Mouse (Mus musculus): ENCODE results near the gene Jade2. TPM values are rescaled to one million over a fixed set of nuclear protein-coding genes. Genes with fewer than 3 reads are reported as not detected.

Jade2 gene
- polyA plus RNA-seq, 1 experiment from 2014 or later: 0.31 TPM

DNA sequence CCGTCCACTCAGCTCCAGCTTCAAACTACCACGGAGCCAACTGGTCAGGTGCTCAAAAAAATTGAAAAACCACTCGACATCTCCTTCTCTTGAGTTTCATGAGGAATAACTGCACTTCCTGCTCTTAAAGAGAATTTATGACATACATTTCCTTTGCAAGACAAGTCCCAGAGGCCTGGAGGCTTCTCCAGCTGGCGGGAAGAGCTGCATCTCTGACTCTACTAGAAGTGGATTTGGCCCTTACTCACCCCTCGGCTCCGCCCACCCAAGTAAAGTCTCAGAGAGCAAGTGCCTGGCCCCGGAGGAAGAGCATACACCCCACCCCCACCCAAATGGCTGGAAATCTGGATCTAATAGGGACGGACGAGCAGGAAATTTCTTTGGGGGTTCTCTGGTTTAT, 16.3 kb downstream of the Jade2 start:
- no peaks in the 10 kb centered on the region for H3K27me3 ChIP-seq
- H3K9ac ChIP-seq (replicated peaks): no peak overlapping the region
- no peaks in the 10 kb centered on the region for H3K4me1 ChIP-seq (replicated peaks)
- no peak overlapping the region for H3K4me2 ChIP-seq (replicated peaks)
- no peaks in the 10 kb centered on the region for H3K9me3 ChIP-seq
- H3K4me3 ChIP-seq (replicated peaks): no peak overlapping the region
- no peaks in the 10 kb centered on the region for H3K36me3 ChIP-seq
- H3K27ac ChIP-seq: no peak overlapping the region
- ATAC-seq: no peak
- WGBS: 75% methylated on average over 9 of the region's 9 CpGs

DNA sequence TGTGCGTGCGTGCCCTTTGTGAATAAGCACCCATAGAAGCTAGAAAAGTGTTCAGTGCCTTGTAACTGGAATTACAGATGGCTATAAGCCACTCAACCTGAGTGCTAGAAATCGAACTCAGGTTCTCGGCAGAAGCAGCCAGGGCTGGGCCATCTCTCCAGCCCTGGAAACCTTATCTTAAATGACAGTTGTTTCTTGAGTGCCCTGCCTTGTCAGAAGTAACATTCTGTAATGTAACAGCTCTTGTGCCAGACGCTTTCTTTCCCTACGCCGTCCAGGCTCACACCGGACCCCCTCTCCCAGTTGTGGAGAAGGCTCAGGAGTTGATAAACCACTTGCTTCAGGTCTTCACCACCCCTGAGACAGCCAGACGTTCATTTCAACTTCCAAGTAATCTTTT, 16.8 kb downstream of the Jade2 start:
- no peak for ATAC-seq
- Histone ChIP-seq H3K4me1 (replicated peaks) (no peaks in the 10 kb centered on the region), H3K9ac (replicated peaks) (no peak overlapping the region), H3K36me3 (no peaks in the 10 kb centered on the region), H3K27ac (no peak overlapping the region), H3K4me2 (replicated peaks) (no peak overlapping the region), H3K27me3 (no peaks in the 10 kb centered on the region), H3K9me3 (no peaks in the 10 kb centered on the region), H3K4me3 (replicated peaks) (no peak overlapping the region)
- 90% methylated on average over 9 of the region's 9 CpGs for WGBS

DNA sequence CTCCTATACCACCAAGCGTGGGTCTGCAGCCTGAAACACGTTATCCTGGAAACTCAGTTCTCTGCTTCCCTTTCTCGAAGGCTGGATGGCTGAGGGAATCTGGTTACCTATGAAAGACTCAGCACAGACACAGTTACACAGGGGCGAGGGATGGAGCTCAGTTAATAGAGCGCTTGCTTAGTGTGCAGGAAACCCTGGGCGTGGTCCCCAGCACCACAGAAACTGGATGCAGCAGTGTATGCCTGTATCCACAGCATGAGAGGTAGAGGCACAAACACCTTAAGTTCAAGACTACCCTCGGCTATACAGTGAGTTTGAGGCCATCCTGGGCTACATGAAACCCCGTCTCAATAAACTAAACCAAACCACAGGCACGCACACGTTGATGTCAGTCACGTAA, 17.5 kb downstream of the Jade2 start:
- Histone ChIP-seq H3K27me3 (no peaks in the 10 kb centered on the region), H3K36me3 (no peaks in the 10 kb centered on the region), H3K4me3 (replicated peaks) (no peak overlapping the region), H3K4me1 (replicated peaks) (no peaks in the 10 kb centered on the region), H3K4me2 (replicated peaks) (no peak overlapping the region), H3K27ac (no peak overlapping the region), H3K9ac (replicated peaks) (no peak overlapping the region), H3K9me3 (no peaks in the 10 kb centered on the region)
- 87% methylated on average over 11 of the region's 11 CpGs for WGBS
- ATAC-seq: no peak

DNA sequence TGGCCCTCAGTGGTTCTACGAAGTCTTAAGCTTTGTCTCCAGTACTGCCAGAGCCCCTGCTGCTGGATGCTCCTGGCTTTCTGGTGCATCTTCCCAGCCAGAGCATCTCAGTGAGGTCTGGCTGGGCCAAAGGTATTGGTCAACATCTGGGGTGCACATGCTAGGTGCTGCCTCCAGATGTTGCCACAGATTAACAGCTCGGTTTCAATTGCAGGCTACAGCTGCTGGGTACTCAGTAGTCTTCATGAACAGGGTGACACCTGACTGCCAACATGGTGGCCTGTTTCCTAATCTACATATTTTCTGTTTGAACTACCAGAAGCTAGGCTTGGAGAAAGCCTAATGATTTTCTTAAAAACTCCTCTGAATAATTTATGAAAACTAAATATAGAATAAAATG, 18.3 kb downstream of the Jade2 start:
- WGBS: 82% methylated on average over 2 of the region's 2 CpGs
- Histone ChIP-seq H3K27ac (no peak overlapping the region), H3K4me1 (replicated peaks) (no peaks in the 10 kb centered on the region), H3K27me3 (no peaks in the 10 kb centered on the region), H3K4me2 (replicated peaks) (no peak overlapping the region), H3K36me3 (no peaks in the 10 kb centered on the region), H3K9me3 (no peaks in the 10 kb centered on the region), H3K9ac (replicated peaks) (no peak overlapping the region), H3K4me3 (replicated peaks) (no peak overlapping the region)
- ATAC-seq: no peak

DNA sequence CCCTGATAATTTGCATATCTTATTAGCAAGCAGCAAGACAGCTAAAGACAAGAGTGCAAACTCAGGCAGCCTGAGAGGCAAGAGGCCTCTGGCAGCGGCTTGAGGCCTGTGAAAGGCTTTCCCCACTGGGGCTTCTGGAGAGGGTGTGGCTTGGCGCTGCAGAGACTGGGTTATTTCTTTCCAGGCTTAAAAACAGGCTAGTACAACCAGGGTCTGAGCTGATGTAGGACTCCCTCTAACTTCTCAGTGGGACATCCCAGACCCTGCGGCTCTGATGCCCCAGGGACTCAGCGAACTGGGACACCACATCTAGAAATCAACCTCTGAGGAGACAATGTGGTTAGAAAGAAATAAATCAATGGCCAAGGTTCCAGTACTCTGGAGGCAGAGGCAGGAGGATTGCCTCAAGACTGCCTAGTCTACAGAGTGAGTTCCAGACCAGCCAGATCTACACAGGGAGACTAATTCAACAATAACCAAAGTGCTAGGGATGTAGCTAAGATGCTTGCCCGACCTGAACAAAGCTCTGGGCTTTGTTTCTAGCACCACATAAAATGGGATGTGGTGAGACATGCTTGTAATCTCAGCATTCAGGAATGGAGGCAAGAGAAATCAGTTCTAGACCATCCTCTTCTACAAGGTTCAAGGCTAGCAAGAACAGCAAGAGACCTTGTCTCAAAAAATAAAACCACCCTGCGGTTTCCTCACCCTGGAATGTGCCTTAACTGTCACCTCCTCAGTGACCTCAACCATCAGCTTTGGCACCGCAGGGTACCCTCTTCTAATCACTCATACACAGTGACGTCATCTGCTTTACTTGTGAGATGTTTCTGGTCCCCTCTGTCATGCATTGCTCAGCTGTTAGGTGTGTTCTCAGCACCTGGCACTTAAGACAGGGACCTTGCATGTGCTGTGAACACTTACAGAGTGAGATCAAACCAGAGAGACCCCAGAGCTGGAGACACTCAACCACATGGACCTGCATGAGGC, 20.0 kb downstream of the Jade2 start:
- no peak overlapping the region for H3K27ac ChIP-seq

DNA sequence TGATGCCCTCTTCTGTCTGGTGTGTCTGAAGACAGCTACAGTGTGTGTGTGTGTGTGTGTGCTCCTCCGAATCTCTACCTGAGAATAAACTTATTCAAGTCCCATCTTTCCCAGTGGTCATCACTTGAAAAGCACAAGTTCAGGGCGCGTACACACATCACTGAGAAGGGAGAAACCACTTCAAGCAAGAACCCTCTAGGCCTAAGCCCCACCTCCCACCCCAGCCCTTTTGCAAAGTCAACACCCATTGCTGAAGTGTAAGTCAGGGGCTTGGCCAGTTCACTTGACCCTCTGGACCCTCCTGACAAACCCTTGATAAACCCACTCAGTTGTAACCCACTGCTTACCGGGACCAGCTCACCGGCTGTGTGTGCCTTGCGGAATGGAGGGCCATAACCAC, 20.9 kb downstream of the Jade2 start:
- 89% methylated on average over 6 of the region's 6 CpGs for WGBS
- peaks cover 5% of the 10 kb centered on the region for H3K4me1 ChIP-seq (replicated peaks)
- H3K9ac ChIP-seq (replicated peaks): no peak overlapping the region
- H3K27me3 ChIP-seq: no peaks in the 10 kb centered on the region
- H3K9me3 ChIP-seq: no peaks in the 10 kb centered on the region
- H3K4me3 ChIP-seq (replicated peaks): no peak overlapping the region
- no peak overlapping the region for H3K4me2 ChIP-seq (replicated peaks)
- no peaks in the 10 kb centered on the region for H3K36me3 ChIP-seq
- ATAC-seq: no peak
- no peak overlapping the region for H3K27ac ChIP-seq

More for the DNA sequence above, 20.0 kb downstream of the Jade2 start:
- WGBS: 71% methylated on average over 8 of the region's 8 CpGs
- Histone ChIP-seq H3K9me3 (no peaks in the 10 kb centered on the region), H3K4me3 (replicated peaks) (no peak overlapping the region), H3K36me3 (no peaks in the 10 kb centered on the region), H3K27me3 (no peaks in the 10 kb centered on the region), H3K9ac (replicated peaks) (no peak overlapping the region), H3K4me1 (replicated peaks) (peaks cover 3% of the 10 kb centered on the region), H3K4me2 (replicated peaks) (no peak overlapping the region)
- no peak for ATAC-seq

DNA sequence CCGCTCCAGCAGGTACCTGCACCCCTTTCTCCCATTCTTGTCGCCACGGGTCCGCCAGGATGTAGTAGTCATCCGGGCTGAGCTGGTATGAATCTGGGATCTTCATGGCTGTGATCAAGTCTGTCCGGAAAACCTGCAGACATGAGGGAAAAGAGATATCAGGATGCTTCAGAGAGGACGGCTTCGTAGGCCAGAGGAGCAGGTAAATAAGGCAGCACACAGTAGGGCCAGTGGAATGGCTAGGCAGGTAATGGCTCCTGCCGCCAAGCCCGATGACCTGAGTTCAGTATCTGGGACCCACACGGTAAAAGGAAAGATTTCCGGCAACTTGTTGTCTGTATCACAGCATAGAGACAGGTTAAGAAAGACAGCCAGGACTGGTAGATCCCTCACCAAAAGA, 21.9 kb downstream of the Jade2 start:
- no peak for ATAC-seq
- Histone ChIP-seq H3K9ac (replicated peaks) (no peak overlapping the region), H3K4me1 (replicated peaks) (peaks cover 5% of the 10 kb centered on the region), H3K9me3 (no peaks in the 10 kb centered on the region), H3K4me2 (replicated peaks) (no peak overlapping the region), H3K4me3 (replicated peaks) (no peak overlapping the region), H3K36me3 (no peaks in the 10 kb centered on the region), H3K27ac (no peak overlapping the region), H3K27me3 (no peaks in the 10 kb centered on the region)
- 95% methylated on average over 12 of the region's 12 CpGs for WGBS

DNA sequence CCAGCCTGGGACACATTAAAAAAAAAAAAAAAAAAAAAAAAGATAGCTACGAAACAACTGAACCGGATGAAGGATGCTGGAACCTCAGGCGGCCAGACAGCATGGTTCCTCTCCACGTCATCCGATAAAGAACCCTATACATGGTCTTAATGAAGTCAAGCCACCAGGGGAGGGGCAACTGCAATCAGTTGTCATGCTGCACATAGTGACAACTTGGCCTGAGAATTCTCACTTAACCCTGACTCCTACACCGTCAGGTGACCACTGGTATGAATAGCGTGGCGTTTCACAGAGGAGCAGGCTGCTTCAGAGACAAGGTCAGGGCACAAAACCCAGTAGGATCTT, 23.4 kb downstream of the Jade2 start:
- no peak for ATAC-seq
- no peaks in the 10 kb centered on the region for H3K27me3 ChIP-seq
- no peak overlapping the region for H3K4me3 ChIP-seq (replicated peaks)
- 91% methylated on average over 8 of the region's 8 CpGs for WGBS
- no peaks in the 10 kb centered on the region for H3K36me3 ChIP-seq
- H3K4me2 ChIP-seq (replicated peaks): no peak overlapping the region
- H3K9ac ChIP-seq (replicated peaks): no peak overlapping the region
- no peaks in the 10 kb centered on the region for H3K9me3 ChIP-seq
- H3K4me1 ChIP-seq (replicated peaks): peaks cover 5% of the 10 kb centered on the region
- H3K27ac ChIP-seq: no peak overlapping the region

DNA sequence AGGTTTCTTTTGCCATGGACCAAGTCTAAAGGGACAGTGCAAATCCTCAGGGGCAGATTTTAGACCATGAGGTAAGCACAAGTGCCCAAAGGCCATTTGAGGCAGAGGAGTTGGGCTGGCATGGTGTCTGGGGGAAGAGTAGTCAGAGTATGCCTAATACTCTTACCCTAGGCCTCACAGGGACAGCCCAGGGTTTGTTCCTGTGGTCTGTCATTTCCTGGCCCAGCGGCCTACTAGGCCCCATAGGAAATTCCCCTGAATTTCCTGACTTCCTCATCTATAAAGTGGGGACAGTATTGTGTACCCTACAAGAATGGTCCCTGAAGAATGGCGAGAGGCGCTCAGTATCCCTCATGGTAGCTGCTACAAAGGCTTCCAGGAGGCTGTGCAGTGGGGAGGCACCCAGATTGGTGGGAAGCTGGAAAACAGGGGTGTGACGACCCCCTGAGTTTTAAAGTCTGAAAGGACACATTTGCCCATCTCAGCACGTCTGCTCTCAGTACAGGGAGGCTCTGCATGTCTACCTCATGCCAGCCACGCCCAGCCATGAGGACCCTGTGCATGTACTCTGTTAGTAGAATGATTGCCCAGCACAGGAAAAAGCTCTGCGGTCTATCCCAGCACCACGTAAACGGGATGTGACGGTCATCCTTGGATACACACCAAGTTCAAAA, 23.9 kb downstream of the Jade2 start:
- 91% methylated on average over 10 of the region's 10 CpGs for WGBS
- Histone ChIP-seq H3K9me3 (no peaks in the 10 kb centered on the region), H3K4me1 (replicated peaks) (peaks cover 5% of the 10 kb centered on the region), H3K4me2 (replicated peaks) (no peak overlapping the region), H3K36me3 (no peaks in the 10 kb centered on the region), H3K27me3 (no peaks in the 10 kb centered on the region), H3K4me3 (replicated peaks) (no peak overlapping the region), H3K9ac (replicated peaks) (no peak overlapping the region), H3K27ac (no peak overlapping the region)
- no peak for ATAC-seq

DNA sequence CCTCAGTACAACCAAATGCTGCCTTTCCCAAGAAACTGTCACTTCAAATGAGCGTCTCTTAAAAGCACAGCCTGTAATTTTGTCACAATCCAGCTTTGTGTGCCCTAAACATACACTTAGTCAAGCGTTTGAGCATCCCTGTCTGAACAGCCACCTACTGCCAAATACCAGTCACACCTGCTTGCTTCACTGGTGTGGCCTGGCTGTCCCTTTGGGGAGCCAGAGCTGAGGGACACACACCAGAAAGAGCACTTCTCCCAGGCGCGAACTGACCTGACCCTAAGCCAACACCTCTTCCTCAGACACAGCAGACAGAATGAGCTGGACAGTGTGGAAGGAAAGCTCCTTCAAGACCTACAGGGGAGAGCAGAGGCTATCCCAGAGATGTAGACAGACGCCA, 24.5 kb downstream of the Jade2 start:
- H3K9me3 ChIP-seq: no peaks in the 10 kb centered on the region
- no peaks in the 10 kb centered on the region for H3K27me3 ChIP-seq
- no peak overlapping the region for H3K27ac ChIP-seq
- WGBS: 74% methylated on average over 5 of the region's 5 CpGs
- no peaks in the 10 kb centered on the region for H3K36me3 ChIP-seq
- no peak for ATAC-seq
- H3K4me1 ChIP-seq (replicated peaks): peaks cover 5% of the 10 kb centered on the region
- H3K4me3 ChIP-seq (replicated peaks): no peak overlapping the region
- no peak overlapping the region for H3K9ac ChIP-seq (replicated peaks)
- H3K4me2 ChIP-seq (replicated peaks): no peak overlapping the region

DNA sequence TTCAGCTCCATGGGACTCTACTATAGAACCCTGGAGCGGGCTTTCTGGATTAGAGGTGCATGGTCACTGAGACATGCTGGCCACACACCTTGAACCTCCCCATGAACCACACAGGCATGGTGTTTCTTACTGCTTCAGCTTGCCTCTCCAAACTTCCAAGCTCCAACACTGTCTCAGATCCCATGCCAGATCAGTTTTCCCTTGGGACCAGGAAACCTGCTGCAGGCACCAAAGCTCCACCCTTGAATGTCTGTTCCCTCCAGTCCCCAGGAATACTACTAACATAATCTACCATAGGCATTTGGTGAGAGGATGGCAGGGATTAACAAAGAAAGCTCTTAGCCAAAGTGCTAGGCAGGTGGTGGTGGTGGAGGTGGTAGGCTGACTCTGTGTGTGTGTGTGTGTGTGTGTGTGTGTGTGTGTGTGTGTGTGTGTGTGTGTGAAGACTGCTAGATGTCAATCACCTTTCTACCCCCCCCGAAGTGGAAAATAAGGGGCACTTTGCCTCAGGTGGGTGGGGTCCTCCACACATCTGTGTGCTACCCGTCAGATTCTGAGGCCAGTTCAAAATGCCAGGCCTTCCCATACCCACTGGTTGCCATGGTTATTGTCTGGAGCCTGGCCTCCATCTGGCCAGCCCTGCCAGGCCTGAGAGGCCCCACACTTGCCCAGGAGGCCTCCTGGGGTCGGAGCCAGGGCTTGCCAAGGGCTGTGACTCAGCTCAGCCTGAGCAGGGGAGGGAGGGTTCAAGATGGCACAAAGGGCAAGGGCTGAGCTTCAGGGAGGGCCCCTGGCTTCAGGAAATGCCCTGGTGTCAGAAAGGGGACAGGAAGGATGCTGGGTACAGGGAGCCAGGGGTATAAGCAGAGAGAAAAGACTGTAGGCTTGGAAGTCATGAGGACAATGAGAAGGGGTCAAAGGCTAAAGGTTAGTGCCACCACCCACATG, 25.2 kb downstream of the Jade2 start:
- ATAC-seq: 0 out of 2 replicates have a peak, but pooled peaks have one; percentile 45
- peaks cover 5% of the 10 kb centered on the region for H3K4me1 ChIP-seq (replicated peaks)
- H3K36me3 ChIP-seq: no peaks in the 10 kb centered on the region
- peak overlapping the region; percentile 56; the same call in 1 of the 2 replicates for H3K9ac ChIP-seq (replicated peaks)
- 58% methylated on average over 4 of the region's 4 CpGs for WGBS
- no peak overlapping the region for H3K4me3 ChIP-seq (replicated peaks)
- no peaks in the 10 kb centered on the region for H3K9me3 ChIP-seq
- H3K4me2 ChIP-seq (replicated peaks): no peak overlapping the region
- H3K27ac ChIP-seq: no peak overlapping the region
- H3K27me3 ChIP-seq: no peaks in the 10 kb centered on the region

Measured in midbrain, embryonic 13.5 days (tissue).